ENCODE assay signal across 16 mouse cellular contexts in the genomic region with DNA sequence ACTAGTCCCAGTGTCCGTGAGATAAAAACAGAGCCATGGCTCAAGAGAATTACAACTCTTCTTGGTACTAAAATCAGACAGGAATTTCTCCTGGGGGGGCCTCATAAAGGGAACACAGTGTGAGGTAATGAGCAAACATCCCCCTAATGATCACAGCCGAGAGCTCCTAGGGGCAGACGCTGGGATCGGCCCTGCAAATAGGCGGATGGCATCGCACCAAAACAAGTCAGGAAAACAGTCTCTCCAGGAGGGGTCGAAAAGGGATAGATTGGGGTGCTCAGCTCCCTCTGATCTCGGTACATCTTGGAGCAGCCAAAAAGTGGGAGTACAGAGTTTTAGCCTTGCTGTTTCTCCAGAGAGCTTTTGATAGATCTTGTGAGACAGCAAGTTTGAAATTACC. TPM values are rescaled to one million over a fixed set of nuclear protein-coding genes. Genes with fewer than 3 reads are reported as not detected.
A peak's percentile ranks its signal among the peaks of the same experiment; 100 is the strongest.
DNase-seq lines count a peak whose midpoint lies in the region; ATAC-seq and TF ChIP-seq lines count a peak whose summit lies in the region.
"Had no signal": no experiment of that assay in that cellular context is flagged by ENCODE, and none has a peak within 500 bp of the region (broad histone marks: within the 10 kb centered on the region; RNA-seq: fewer than 3 reads in every experiment).

No protein-coding gene starts in this region.

- ATAC-seq in hindbrain, postnatal 0 days = no peak
- no peak for ATAC-seq in hindbrain, embryonic 13.5 days (ENCODE audit: low FRiP score)
- no peak for ATAC-seq in midbrain, embryonic 14.5 days (ENCODE audit: low FRiP score, low TSS enrichment)
- ATAC-seq in midbrain, embryonic 16.5 days = no peak
- no peak for ATAC-seq in neural tube, embryonic 14.5 days (ENCODE audit: low read depth)
- ATAC-seq: inflammation-experienced regulatory T-cells, adult 6 months had no signal

- H3K4me2 ChIP-seq in hindbrain, postnatal 0 days (ENCODE audit: low read depth, low read length) = no peak overlapping the region
- H3K4me2 ChIP-seq in hindbrain, embryonic 13.5 days = no peak overlapping the region
- H3K4me2 ChIP-seq in midbrain, embryonic 14.5 days (ENCODE audit: low read length) = no peak overlapping the region
- H3K4me2 ChIP-seq in midbrain, embryonic 16.5 days (ENCODE audit: low read length) = no peak overlapping the region
- H3K4me2 ChIP-seq in neural tube, embryonic 14.5 days (ENCODE audit: low read depth, low read length) = 0 out of 2 replicates have a peak overlapping the region, but pooled peaks have one; percentile 18
- H3K4me2 ChIP-seq: limb, embryonic 12.5 days had no signal

- DNase-seq in embryo, embryonic 10.5 days (ENCODE audit: low spot score) = peak; percentile 58
- no peak for DNase-seq in embryo, embryonic 9.5 days (ENCODE audit: extremely low spot score)
- DNase-seq in hindbrain, postnatal 0 days (ENCODE audit: low spot score) = no peak
- DNase-seq in midbrain, embryonic 14.5 days = peak; percentile 41
- no peak for DNase-seq in urinary bladder, adult 2 months (ENCODE audit: low spot score)
- DNase-seq: cerebellum, adult 18-20 months; kidney, postnatal 10 days; layer of hippocampus, adult 9-11 months; thymus, postnatal 14 days had no signal

- peaks cover 33% of the 10 kb centered on the region for H3K27me3 ChIP-seq in hindbrain, postnatal 0 days (ENCODE audit: insufficient read depth, low read length)
- peaks cover 96% of the 10 kb centered on the region for H3K27me3 ChIP-seq in hindbrain, embryonic 13.5 days
- peaks cover 77% of the 10 kb centered on the region for H3K27me3 ChIP-seq in midbrain, embryonic 14.5 days (ENCODE audit: control insufficient read depth, insufficient read depth, low read length)
- peaks cover 60% of the 10 kb centered on the region for H3K27me3 ChIP-seq in midbrain, embryonic 16.5 days (ENCODE audit: control insufficient read depth, insufficient read depth, low read depth, low read length)
- H3K27me3 ChIP-seq in neural tube, embryonic 14.5 days (ENCODE audit: control insufficient read depth, insufficient read depth, low read length) = peaks cover 18% of the 10 kb centered on the region

- H3K36me3 ChIP-seq in hindbrain, postnatal 0 days (ENCODE audit: insufficient read depth, low read length) = no peaks in the 10 kb centered on the region
- H3K36me3 ChIP-seq in hindbrain, embryonic 13.5 days = no peaks in the 10 kb centered on the region
- no peaks in the 10 kb centered on the region for H3K36me3 ChIP-seq in midbrain, embryonic 14.5 days (ENCODE audit: control insufficient read depth, insufficient read depth, low read length)
- H3K36me3 ChIP-seq in midbrain, embryonic 16.5 days (ENCODE audit: control insufficient read depth, insufficient read depth, low read length) = no peaks in the 10 kb centered on the region
- H3K36me3 ChIP-seq in neural tube, embryonic 14.5 days (ENCODE audit: control insufficient read depth, insufficient read depth, low read length) = no peaks in the 10 kb centered on the region
- H3K36me3 ChIP-seq: limb, embryonic 12.5 days had no signal

- no peak overlapping the region for H3K9ac ChIP-seq in hindbrain, postnatal 0 days (replicated peaks; ENCODE audit: low read length)
- H3K9ac ChIP-seq in hindbrain, embryonic 13.5 days = no peak overlapping the region
- no peak overlapping the region for H3K9ac ChIP-seq in midbrain, embryonic 14.5 days (replicated peaks; ENCODE audit: low read length)
- no peak overlapping the region for H3K9ac ChIP-seq in midbrain, embryonic 16.5 days (ENCODE audit: low read depth, low read length)
- no peak overlapping the region for H3K9ac ChIP-seq in neural tube, embryonic 14.5 days (replicated peaks; ENCODE audit: low read depth, low read length)
- H3K9ac ChIP-seq: limb, embryonic 12.5 days had no signal

- no peak overlapping the region for H3K4me3 ChIP-seq in hindbrain, postnatal 0 days (ENCODE audit: low read length)
- H3K4me3 ChIP-seq in hindbrain, embryonic 13.5 days = no peak overlapping the region
- H3K4me3 ChIP-seq in midbrain, embryonic 14.5 days (replicated peaks; ENCODE audit: low read depth, low read length) = no peak overlapping the region
- H3K4me3 ChIP-seq in midbrain, embryonic 16.5 days (ENCODE audit: low read depth, low read length) = no peak overlapping the region
- no peak overlapping the region for H3K4me3 ChIP-seq in neural tube, embryonic 14.5 days (ENCODE audit: low read depth, low read length)
- H3K4me3 ChIP-seq: erythroblast, embryonic 14.5 days; limb, embryonic 12.5 days had no signal

- WGBS in hindbrain, postnatal 0 days = 5% methylated on average over 8 of the region's 8 CpGs
- WGBS in hindbrain, embryonic 13.5 days = 2% methylated on average over 8 of the region's 8 CpGs
- 3% methylated on average over 8 of the region's 8 CpGs for WGBS in midbrain, embryonic 14.5 days
- 4% methylated on average over 8 of the region's 8 CpGs for WGBS in midbrain, embryonic 16.5 days
- 2% methylated on average over 8 of the region's 8 CpGs for WGBS in neural tube, embryonic 14.5 days

- no peak overlapping the region for H3K27ac ChIP-seq in hindbrain, postnatal 0 days
- H3K27ac ChIP-seq in hindbrain, embryonic 13.5 days = no peak overlapping the region
- H3K27ac ChIP-seq in midbrain, embryonic 14.5 days (replicated peaks; ENCODE audit: low read depth, low read length) = no peak overlapping the region
- H3K27ac ChIP-seq in midbrain, embryonic 16.5 days (ENCODE audit: low read length) = no peak overlapping the region
- no peak overlapping the region for H3K27ac ChIP-seq in neural tube, embryonic 14.5 days (ENCODE audit: low read depth, low read length)
- H3K27ac ChIP-seq: limb, embryonic 12.5 days; macrophage had no signal

- no peaks in the 10 kb centered on the region for H3K9me3 ChIP-seq in hindbrain, postnatal 0 days (ENCODE audit: low read length)
- H3K9me3 ChIP-seq in hindbrain, embryonic 13.5 days = no peaks in the 10 kb centered on the region
- H3K9me3 ChIP-seq in midbrain, embryonic 14.5 days (ENCODE audit: control insufficient read depth, low read length) = no peaks in the 10 kb centered on the region
- H3K9me3 ChIP-seq in midbrain, embryonic 16.5 days (replicated peaks; ENCODE audit: control insufficient read depth, low read length, poor library complexity, severe bottlenecking) = no peaks in the 10 kb centered on the region
- H3K9me3 ChIP-seq in neural tube, embryonic 14.5 days (ENCODE audit: control insufficient read depth, low read length) = no peaks in the 10 kb centered on the region
- H3K9me3 ChIP-seq: limb, embryonic 12.5 days had no signal

- peaks cover 9% of the 10 kb centered on the region for H3K4me1 ChIP-seq in hindbrain, postnatal 0 days (ENCODE audit: insufficient read depth, low read length)
- peaks cover 47% of the 10 kb centered on the region for H3K4me1 ChIP-seq in hindbrain, embryonic 13.5 days (replicated peaks)
- peaks cover 14% of the 10 kb centered on the region for H3K4me1 ChIP-seq in midbrain, embryonic 14.5 days (ENCODE audit: control insufficient read depth, insufficient read depth, low read length)
- peaks cover 28% of the 10 kb centered on the region for H3K4me1 ChIP-seq in midbrain, embryonic 16.5 days (ENCODE audit: control insufficient read depth, insufficient read depth, low read length)
- H3K4me1 ChIP-seq in neural tube, embryonic 14.5 days (ENCODE audit: control insufficient read depth, insufficient read depth, low read length) = peaks cover 20% of the 10 kb centered on the region

- peak; percentile 31; the same call in 1 of the 2 replicates for TF ChIP-seq CTCF in hindbrain, postnatal 0 days (IDR thresholded peaks at IDR 0.05; ENCODE audit: low read depth)

RNA-seq across cellular contexts. Expression of a gene that starts 11.0 kb away (rescaled TPM):
- 81.7 and 101 TPM in 2 replicates for total RNA-seq in hindbrain, postnatal 0 days (2014; rRNA removed)
- polyA plus RNA-seq in hindbrain, postnatal 0 days (2015; fragmentation: Nextera tagmentation; extraction: Ambion mirVana) = 13.8 and 14.3 TPM in 2 replicates
- polyA plus RNA-seq in hindbrain, embryonic 13.5 days (2015; fragmentation: Nextera tagmentation; extraction: Ambion mirVana) = 22.3 and 26.4 TPM in 2 replicates
- 8.4 and 12.3 TPM in 2 replicates for polyA plus RNA-seq in midbrain, embryonic 14.5 days (2014; fragmentation: Nextera tagmentation; extraction: Ambion mirVana)
- 15.8 and 16.1 TPM in 2 replicates for polyA plus RNA-seq in midbrain, embryonic 16.5 days (2015; fragmentation: Nextera tagmentation; extraction: Ambion mirVana)
- 14.9 and 15.7 TPM in 2 replicates for polyA plus RNA-seq in neural tube, embryonic 14.5 days (2014; fragmentation: Nextera tagmentation; extraction: Ambion mirVana)
- 17.7 and 25.2 TPM in 2 replicates for polyA plus RNA-seq in urinary bladder, adult 2 months (2012; rRNA removed)
- polyA plus RNA-seq: erythroblast, embryonic 14.5 days had no signal

RNA-seq across cellular contexts. Expression of a gene that starts 42.3 kb away (rescaled TPM):
- total RNA-seq in hindbrain, postnatal 0 days (2014; rRNA removed) = 1.4 and 2.5 TPM in 2 replicates
- polyA plus RNA-seq in hindbrain, postnatal 0 days (2015; fragmentation: Nextera tagmentation; extraction: Ambion mirVana) = 0.34 and 0.65 TPM in 2 replicates
- 0.62 and 0.97 TPM in 2 replicates for polyA plus RNA-seq in hindbrain, embryonic 13.5 days (2015; fragmentation: Nextera tagmentation; extraction: Ambion mirVana)
- 0.04 and 0.54 TPM in 2 replicates for polyA plus RNA-seq in midbrain, embryonic 14.5 days (2014; fragmentation: Nextera tagmentation; extraction: Ambion mirVana)
- 0.21 and 0.24 TPM in 2 replicates for polyA plus RNA-seq in midbrain, embryonic 16.5 days (2015; fragmentation: Nextera tagmentation; extraction: Ambion mirVana)
- polyA plus RNA-seq in neural tube, embryonic 14.5 days (2014; fragmentation: Nextera tagmentation; extraction: Ambion mirVana) = 1.2 and 2.6 TPM in 2 replicates
- 1.5 and 2.5 TPM in 2 replicates for polyA plus RNA-seq in urinary bladder, adult 2 months (2012; rRNA removed)

Comparison
In these comparisons a context has a peak if more than half of its experiments do, and no peak if none do; other contexts are left out.
1. DNase-seq: peak in embryo, embryonic 10.5 days (single experiment) and midbrain, embryonic 14.5 days (single experiment); none in embryo, embryonic 9.5 days (single experiment), hindbrain, postnatal 0 days (single experiment) and urinary bladder, adult 2 months (single experiment).